ENCODE assay signal across 8 mouse cellular contexts in the genomic region with DNA sequence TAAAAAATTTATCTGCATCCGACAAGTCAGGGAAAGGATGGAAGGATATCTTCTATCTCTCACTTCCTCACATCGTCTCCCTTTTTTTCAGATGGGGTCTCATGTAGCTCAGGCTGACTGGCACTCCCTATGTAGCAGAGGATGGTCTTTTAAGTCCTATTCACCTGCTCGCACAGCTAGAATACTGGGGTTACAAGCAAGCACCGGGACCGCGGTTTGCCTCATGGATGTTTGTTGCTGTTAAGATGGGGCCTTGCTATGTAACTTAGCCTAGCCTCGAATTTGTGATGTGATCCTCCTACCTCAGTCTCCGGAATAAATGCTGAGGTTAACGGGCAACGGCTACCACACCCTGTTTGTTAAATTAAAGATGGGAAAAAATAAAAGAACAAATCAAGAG. TPM values are rescaled to one million over a fixed set of nuclear protein-coding genes. Genes with fewer than 3 reads are reported as not detected.
DNase-seq lines count a peak whose midpoint lies in the region; ATAC-seq and TF ChIP-seq lines count a peak whose summit lies in the region.

No protein-coding gene starts in this region.

- dilution Hi-C loops in CH12.LX (cut with MboI; ENCODE audit: extremely low pct_ligation_motif_present, extremely low pct_unique_long_range_greater_than_20kb, low sequenced_read_pairs): no loop called here

- intact Hi-C loops in heart, postnatal 36 days (cut with DNase I): no loop called here

- H3K4me2 ChIP-seq in CH12.LX (ENCODE audit: insufficient read depth, low read depth, poor library complexity, severe bottlenecking): peak overlapping the region; percentile 96
- H3K4me2 ChIP-seq in kidney, embryonic 16.5 days (replicated peaks; ENCODE audit: low read depth, low read length): peak overlapping the region; percentile 78

- peak; percentile 92 for DNase-seq in heart, adult 11 months
- DNase-seq in heart, postnatal 36 days: no peak
- DNase-seq in CH12.LX (ENCODE audit: extremely low read depth): no peak
- peak; percentile 25 for DNase-seq in neural tube, embryonic 10.5 days (ENCODE audit: extremely low spot score, low spot score)
- DNase-seq in T-cell, adult 2 months (ENCODE audit: low spot score): no peak
- DNase-seq in adrenal gland, postnatal 14 days: no peak

- no peak overlapping the region for H3K27ac ChIP-seq in CH12.LX (ENCODE audit: insufficient read depth, low read depth)
- H3K27ac ChIP-seq in kidney, embryonic 16.5 days (ENCODE audit: low read length): no peak overlapping the region; the same call in 1 of the 2 replicates

- H3K9me3 ChIP-seq in CH12.LX (replicated peaks; ENCODE audit: low read length): no peaks in the 10 kb centered on the region
- H3K9me3 ChIP-seq in kidney, embryonic 16.5 days (ENCODE audit: low read length): no peaks in the 10 kb centered on the region

- peak; percentile 7; the same call in 1 of the 2 replicates for ATAC-seq in erythroblast, adult 5-6 weeks (replicated peaks; ENCODE audit: low FRiP score, poor library complexity, severe bottlenecking)
- ATAC-seq in kidney, embryonic 16.5 days (ENCODE audit: low FRiP score, low TSS enrichment): peak; percentile 56; the same call in 1 of the 2 replicates

- no peak for TF ChIP-seq POLR2A in CH12.LX (IDR thresholded peaks at IDR 0.05; ENCODE audit: low read depth, low read length)

- no peak for TF ChIP-seq CTCF in CH12.LX (conservative IDR thresholded peaks at IDR 0.05 in 1 of 2, IDR thresholded peaks at IDR 0.05 in 1 of 2; ENCODE audit: low read depth in 2 of 2, low read length in 2 of 2)

- peak overlapping the region; percentile 42; the same call in 1 of the 2 replicates for H3K9ac ChIP-seq in CH12.LX (ENCODE audit: insufficient read depth, low read depth)
- peak overlapping the region; percentile 95 for H3K9ac ChIP-seq in kidney, embryonic 16.5 days (replicated peaks; ENCODE audit: low read length)

- in situ Hi-C loops in CH12.LX (cut with MboI; ENCODE audit: low pct_ligation_motif_present, low pct_unique_long_range_greater_than_20kb, low sequenced_read_pairs): no loop called here

- 18% methylated on average over 10 of the region's 10 CpGs for WGBS in kidney, embryonic 16.5 days

- TF ChIP-seq EP300 in CH12.LX (IDR thresholded peaks at IDR 0.05; ENCODE audit: low read length): no peak

- peaks cover 6% of the 10 kb centered on the region for H3K27me3 ChIP-seq in CH12.LX (replicated peaks)
- no peaks in the 10 kb centered on the region for H3K27me3 ChIP-seq in kidney, embryonic 16.5 days (ENCODE audit: insufficient read depth, low read length)

- peaks cover 8 to 30% of the 10 kb centered on the region in 2 experiments for H3K4me1 ChIP-seq in CH12.LX (ENCODE audit: control insufficient read depth in 1 of 2, insufficient read depth in 2 of 2)
- H3K4me1 ChIP-seq in kidney, embryonic 16.5 days (ENCODE audit: insufficient read depth, low read length): peaks cover 24% of the 10 kb centered on the region

- no peak for TF ChIP-seq RAD21 in CH12.LX (IDR thresholded peaks at IDR 0.05; ENCODE audit: low read depth, low read length)

- H3K36me3 ChIP-seq in CH12.LX (replicated peaks in 1 of 2; ENCODE audit: control insufficient read depth in 1 of 2, insufficient read depth in 1 of 2, low read length in 1 of 2): peaks cover 25 to 36% of the 10 kb centered on the region in 2 experiments
- peaks cover 27% of the 10 kb centered on the region for H3K36me3 ChIP-seq in kidney, embryonic 16.5 days (ENCODE audit: insufficient read depth, low read length)

- H3K79me2 ChIP-seq in CH12.LX (replicated peaks; ENCODE audit: control insufficient read depth, extremely low read depth, insufficient read depth, poor library complexity, severe bottlenecking): peaks cover 34% of the 10 kb centered on the region

- H3K4me3 ChIP-seq in CH12.LX (replicated peaks in 1 of 3; ENCODE audit: low read depth in 2 of 3, low read length in 2 of 3, poor library complexity in 1 of 3): peak overlapping the region; percentile 40 to 97 (median 46)
- H3K4me3 ChIP-seq in kidney, embryonic 16.5 days (ENCODE audit: low read length): peak overlapping the region; percentile 91

TF ChIP-seq in CH12.LX, 34 proteins besides CTCF, POLR2A, EP300 and RAD21:
- TF ChIP-seq GABPA (IDR thresholded peaks at IDR 0.05; ENCODE audit: insufficient replicate concordance, low read depth, low read length): no peak
- TF ChIP-seq KAT2A (IDR thresholded peaks at IDR 0.05; ENCODE audit: insufficient replicate concordance, low read length): no peak
- no peak for TF ChIP-seq USF2 (conservative IDR thresholded peaks at IDR 0.05; ENCODE audit: low read depth, low read length)
- no peak for TF ChIP-seq TCF12 (IDR thresholded peaks at IDR 0.05; ENCODE audit: low read depth, low read length)
- no peak for TF ChIP-seq ETS1 (conservative IDR thresholded peaks at IDR 0.05; ENCODE audit: low read depth, low read length)
- TF ChIP-seq JUN (IDR thresholded peaks at IDR 0.05; ENCODE audit: insufficient read depth, low read depth, low read length): no peak
- no peak for TF ChIP-seq ELF1 (IDR thresholded peaks at IDR 0.05; ENCODE audit: low read depth, low read length)
- no peak for TF ChIP-seq MAZ (IDR thresholded peaks at IDR 0.05; ENCODE audit: low read depth, low read length)

RNA-seq across cellular contexts. Expression of a gene that starts 0.4 kb away (rescaled TPM):
- under 1 TPM; 0.33 to 0.60 TPM for total RNA-seq in heart, postnatal 36 days (2021)
- total RNA-seq in CH12.LX (2012; rRNA removed): 3.4 and 5.0 TPM in 2 replicates
- 7.3 and 13.0 TPM in 2 replicates for total RNA-seq in CH12.LX (2014; rRNA removed)
- polyA plus RNA-seq in CH12.LX (2012; ENCODE audit: insufficient read length, low read depth): 21.8 and 31.3 TPM in 2 replicates
- not detected in 2 replicates for total RNA-seq in erythroblast, adult 5-6 weeks (2015; ENCODE audit: low replicate concordance)
- total RNA-seq in erythroblast, adult 5-6 weeks (2017; ENCODE audit: low replicate concordance): not detected in 2 replicates
- polyA plus RNA-seq in kidney, embryonic 16.5 days (2015; fragmentation: Nextera tagmentation; extraction: Ambion mirVana): 4.9 and 5.2 TPM in 2 replicates
- 1.1 and 2.3 TPM in 2 replicates for total RNA-seq in adrenal gland, postnatal 14 days (2021)

RNA-seq across cellular contexts. Expression of a gene that starts 0.6 kb away (rescaled TPM):
- total RNA-seq in heart, postnatal 36 days (2021): 100 to 1,000 TPM; 301 to 318 TPM
- total RNA-seq in CH12.LX (2012; rRNA removed) (3,875 and 4,003 TPM in 2 replicates), CH12.LX (2014; rRNA removed) (5,433 and 7,521 TPM in 2 replicates)
- polyA plus RNA-seq in CH12.LX (2012; ENCODE audit: insufficient read length, low read depth): 3,182 and 3,281 TPM in 2 replicates
- total RNA-seq in erythroblast, adult 5-6 weeks (2015; ENCODE audit: low replicate concordance): 575 and 588 TPM in 2 replicates
- total RNA-seq in erythroblast, adult 5-6 weeks (2017; ENCODE audit: low replicate concordance): 282 and 445 TPM in 2 replicates
- polyA plus RNA-seq in kidney, embryonic 16.5 days (2015; fragmentation: Nextera tagmentation; extraction: Ambion mirVana): 795 and 849 TPM in 2 replicates
- total RNA-seq in adrenal gland, postnatal 14 days (2021): 526 and 608 TPM in 2 replicates

RNA-seq across cellular contexts. Expression of a gene that starts 6.7 kb away (rescaled TPM):
- total RNA-seq in heart, postnatal 36 days (2021): 1 to 10 TPM; 1.8 to 3.2 TPM
- total RNA-seq in CH12.LX (2012; rRNA removed) (3.2 and 3.7 TPM in 2 replicates), CH12.LX (2014; rRNA removed) (1.5 and 1.7 TPM in 2 replicates)
- 2.6 and 3.2 TPM in 2 replicates for polyA plus RNA-seq in CH12.LX (2012; ENCODE audit: insufficient read length, low read depth)
- 0.19 and 5.0 TPM in 2 replicates for total RNA-seq in erythroblast, adult 5-6 weeks (2015; ENCODE audit: low replicate concordance)
- total RNA-seq in erythroblast, adult 5-6 weeks (2017; ENCODE audit: low replicate concordance): 1.6 and 2.1 TPM in 2 replicates
- polyA plus RNA-seq in kidney, embryonic 16.5 days (2015; fragmentation: Nextera tagmentation; extraction: Ambion mirVana): 3.1 and 4.0 TPM in 2 replicates
- 8.4 and 11.0 TPM in 2 replicates for total RNA-seq in adrenal gland, postnatal 14 days (2021)

Comparison
In these comparisons a context has a peak if more than half of its experiments do, and no peak if none do; other contexts are left out.
1. DNase-seq: peak in heart, adult 11 months (single experiment) and neural tube, embryonic 10.5 days (single experiment); none in heart, postnatal 36 days (0 of 2), CH12.LX (single experiment), T-cell, adult 2 months (single experiment) and adrenal gland, postnatal 14 days (single experiment).